Mouse (Mus musculus) ES-CJ7 (cell line): ENCODE measurements at regions not wholly inside any gene's neighbourhood (a gene's known extent, or its start where the extent isn't known, plus 50 kb on each side); places are given as distances from the start of the nearest gene placed in this dataset.
A peak's percentile ranks its signal among the peaks of the same experiment; 100 is the strongest.

Experiments
- DNase-seq: peaks from one replicate; pipeline ENCODE4 v3.0.0; 2011; ENCODE audit warnings: low read depth, low spot score

- no peak for DNase-seq
These were observed 60.6 kb downstream of the Serpinb6d start for GRCm38 (mm10) chr13:33721851-33722250.

GRCm38 (mm10) chr13:33762293-33763125, 80.7 kb downstream of the Serpinb6e start:
- peak; percentile 89 for DNase-seq

- peak; percentile 7 for DNase-seq
These were observed 79.8 kb downstream of the Serpinb6e start for GRCm38 (mm10) chr13:33763295-33763916.
